Mouse (Mus musculus) cerebellum, postnatal 14 days (tissue): ENCODE results near the gene Dnpep.
A peak's percentile ranks its signal among the peaks of the same experiment; 100 is the strongest.

Experiments used
- DNase-seq, 2 experiments: peaks; one replicate each; pipeline ENCODE4 v3.0.0; 2021; ENCODE audit warnings: mixed read lengths in 2 of 2

Dnpep gene

GRCm38 (mm10) chr1:75317241-75318201 lies at the start of gene Dnpep:
Gene Dnpep, minus strand, starts transcription at chr1:75317990.
- DNase-seq, result peak; percentile 100

DNA sequence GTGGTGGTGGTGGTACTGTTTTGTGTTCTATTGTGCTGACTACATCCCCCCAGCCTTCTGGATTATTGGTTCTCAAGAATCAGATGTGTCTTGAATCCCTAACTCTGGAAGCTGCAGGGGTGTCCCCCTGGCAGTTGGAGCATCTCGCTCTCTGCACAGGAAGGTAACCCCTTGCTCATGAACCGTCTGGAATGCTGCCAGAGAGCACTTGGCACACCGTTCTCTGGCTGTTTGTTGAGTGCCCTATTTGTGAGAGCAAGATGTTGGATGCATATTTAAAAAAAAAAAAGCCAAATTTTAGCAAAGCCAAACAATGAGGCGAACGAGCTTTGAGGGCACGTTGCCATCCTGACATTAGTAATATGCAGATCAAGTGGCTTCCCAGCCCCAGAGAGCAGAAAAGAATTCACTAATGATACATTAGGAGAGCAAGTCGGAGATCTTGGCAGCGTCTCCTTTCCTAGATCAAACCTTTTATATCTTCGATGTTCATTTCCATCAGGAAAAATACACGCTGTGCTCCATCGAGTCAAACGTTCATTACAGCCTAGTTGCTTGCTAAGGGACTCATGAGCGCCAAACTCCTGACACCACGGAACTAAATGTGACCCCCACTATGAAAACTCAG lies 47.8 kb upstream of the Dnpep start:
- DNase-seq, result peak; percentile 82

GRCm38 (mm10) chr1:75363868-75364267 lies 46.1 kb upstream of the Dnpep start:
- DNase-seq, result no peak

- DNase-seq, result no peak
Measured at GRCm38 (mm10) chr1:75361750-75362149, 44.0 kb upstream of the Dnpep start.

GRCm38 (mm10) chr1:75361123-75361522 lies 43.3 kb upstream of the Dnpep start:
- DNase-seq, result no peak

GRCm38 (mm10) chr1:75360112-75361031 lies 42.6 kb upstream of the Dnpep start, which contains the start of gene Des:
Gene Des, plus strand, starts transcription at chr1:75360329.
- DNase-seq, result peak in 1 of 2 experiments; percentile 49

DNA sequence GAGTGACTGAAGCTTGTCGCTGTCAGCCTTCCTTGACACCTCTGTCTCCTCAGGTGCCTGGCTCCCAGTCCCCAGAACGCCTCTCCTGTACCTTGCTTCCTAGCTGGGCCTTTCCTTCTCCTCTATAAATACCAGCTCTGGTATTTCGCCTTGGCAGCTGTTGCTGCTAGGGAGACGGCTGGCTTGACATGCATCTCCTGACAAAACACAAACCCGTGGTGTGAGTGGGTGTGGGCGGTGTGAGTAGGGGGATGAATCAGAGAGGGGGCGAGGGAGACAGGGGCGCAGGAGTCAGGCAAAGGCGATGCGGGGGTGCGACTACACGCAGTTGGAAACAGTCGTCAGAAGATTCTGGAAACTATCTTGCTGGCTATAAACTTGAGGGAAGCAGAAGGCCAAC lies 41.6 kb upstream of the Dnpep start:
- DNase-seq, result no peak

GRCm38 (mm10) chr1:75358009-75358408 lies 40.2 kb upstream of the Dnpep start:
- no peak for DNase-seq

DNA sequence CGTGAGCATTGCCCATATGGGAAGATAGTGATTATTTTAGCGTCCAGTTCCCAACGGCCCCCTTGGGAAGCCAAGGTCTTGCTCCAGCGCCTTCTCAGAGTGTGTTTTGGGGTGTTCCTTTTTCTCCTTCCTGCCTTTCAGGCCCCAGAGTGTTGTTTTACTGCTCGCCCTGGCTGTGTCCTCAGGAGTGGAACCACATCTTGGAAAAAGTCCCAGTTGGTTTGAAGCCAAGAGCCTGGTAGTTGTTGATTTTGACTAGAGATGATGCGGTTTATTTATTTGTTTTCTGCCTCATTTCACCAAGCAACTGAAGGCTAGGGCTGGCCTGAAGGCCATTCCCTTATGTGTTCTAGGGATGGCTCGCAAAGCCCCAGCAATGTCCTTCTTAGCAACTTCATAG lies 39.5 kb upstream of the Dnpep start:
- DNase-seq, result peak; percentile 79 to 85

- no peak for DNase-seq
Measured at GRCm38 (mm10) chr1:75349275-75349674, 31.5 kb upstream of the Dnpep start.

DNA sequence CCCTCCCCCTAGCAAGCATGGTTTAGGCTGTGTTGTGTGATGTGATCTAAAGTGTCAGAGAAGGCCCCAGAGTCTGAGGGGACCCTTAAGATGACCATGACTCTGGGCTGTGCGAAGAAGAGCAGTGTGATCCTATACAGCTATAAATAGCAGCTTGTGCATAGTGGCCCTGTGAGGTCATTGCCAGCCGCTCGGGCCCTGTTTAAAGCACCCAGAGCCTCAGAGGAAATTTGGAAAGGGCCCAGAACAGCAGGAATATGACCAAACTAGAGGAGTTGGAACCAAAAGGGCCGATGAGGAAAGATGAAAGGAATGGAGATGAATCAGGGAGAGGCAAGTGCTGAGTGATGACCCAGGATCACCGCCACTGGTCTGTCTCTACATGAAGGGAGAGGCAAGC lies 29.5 kb upstream of the Dnpep start:
- no peak for DNase-seq

GRCm38 (mm10) chr1:75345036-75345935 lies 27.5 kb upstream of the Dnpep start:
- DNase-seq, result no peak

GRCm38 (mm10) chr1:75344291-75345035 lies 26.7 kb upstream of the Dnpep start:
- DNase-seq, result no peak

- peak; percentile 81 to 85 for DNase-seq
Measured at GRCm38 (mm10) chr1:75342874-75343416, 25.2 kb upstream of the Dnpep start.

- no peak for DNase-seq
Measured at GRCm38 (mm10) chr1:75340519-75340918, 22.7 kb upstream of the Dnpep start.

- DNase-seq, result no peak
Measured at GRCm38 (mm10) chr1:75339337-75339736, 21.5 kb upstream of the Dnpep start.

- DNase-seq, result peak in 1 of 2 experiments; percentile 22
Measured at GRCm38 (mm10) chr1:75338091-75338694, 20.4 kb upstream of the Dnpep start.

DNA sequence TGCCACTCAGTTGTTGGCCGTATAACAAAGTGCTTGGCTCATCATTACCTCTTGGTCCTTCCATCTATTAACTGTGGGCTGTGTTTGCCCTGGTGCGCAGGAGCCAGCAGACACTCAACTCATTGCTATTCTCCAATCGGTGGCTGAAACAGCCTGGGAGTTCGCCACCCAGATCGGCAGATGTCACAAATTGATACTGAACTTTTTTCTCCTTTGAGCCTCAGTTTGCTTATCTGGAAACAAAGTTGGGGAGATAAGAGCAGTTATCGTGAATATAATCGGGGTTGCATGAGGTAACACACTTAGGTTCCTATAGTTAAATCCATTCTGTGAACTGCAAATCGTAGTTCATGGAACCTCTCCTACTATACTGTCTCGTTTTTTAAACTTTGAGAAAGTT lies 19.3 kb upstream of the Dnpep start:
- no peak for DNase-seq

DNA sequence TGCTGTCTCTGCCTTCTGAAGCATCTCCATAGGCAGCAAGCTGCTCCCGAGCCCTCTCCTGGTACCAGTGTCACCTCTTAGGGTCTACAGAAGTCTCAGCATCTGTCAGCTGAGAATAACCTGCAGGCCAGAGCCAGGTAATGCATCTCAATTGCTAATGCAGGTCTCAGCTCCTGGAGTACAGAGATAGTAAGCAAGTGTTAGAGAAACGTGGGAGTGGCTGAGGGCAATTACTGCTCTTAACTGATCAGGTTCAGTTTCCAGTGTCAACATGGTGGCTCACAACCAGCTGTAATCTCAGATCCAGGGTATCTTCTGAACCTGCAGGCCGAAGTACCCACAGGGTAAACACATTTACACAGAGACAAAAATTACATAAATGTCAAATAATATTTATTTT lies 18.7 kb upstream of the Dnpep start:
- no peak for DNase-seq

DNA sequence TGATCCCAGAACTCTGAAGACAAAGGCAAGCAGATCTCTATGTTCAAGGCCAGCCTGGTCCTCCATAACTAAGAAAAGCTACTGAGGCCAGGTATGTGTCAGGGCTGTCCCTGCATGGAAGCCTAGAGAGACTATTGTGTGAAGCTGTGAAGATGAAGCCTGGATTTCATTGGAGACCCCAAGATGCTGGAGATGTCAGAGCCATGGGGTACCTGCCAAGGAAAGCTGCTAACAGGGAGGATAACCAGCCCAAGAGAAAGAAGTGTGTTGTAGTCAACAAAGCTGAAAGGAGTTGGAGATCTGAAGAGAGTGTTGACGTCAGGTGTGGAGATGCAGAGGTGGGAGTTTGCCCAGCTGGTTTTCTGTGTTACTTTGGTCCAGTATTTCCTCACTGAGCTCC lies 13.5 kb upstream of the Dnpep start:
- no peak for DNase-seq
